Comparison of ENCODE assay signal across 14 mouse cellular contexts in genomic region chr11:94773851-94774250, GRCm38 (mm10). TPM values are rescaled to one million over a fixed set of nuclear protein-coding genes. Genes with fewer than 3 reads are reported as not detected.
DNase-seq lines count a peak whose midpoint lies in the region; ATAC-seq and TF ChIP-seq lines count a peak whose summit lies in the region.
"Had no signal": no experiment of that assay in that cellular context is flagged by ENCODE, and none has a peak within 500 bp of the region (broad histone marks: within the 10 kb centered on the region; RNA-seq: fewer than 3 reads in every experiment).

No protein-coding gene starts in this region.

- H3K36me3 ChIP-seq in kidney, postnatal 0 days (ENCODE audit: insufficient read depth, low read length) = no peaks in the 10 kb centered on the region
- no peaks in the 10 kb centered on the region for H3K36me3 ChIP-seq in CH12.LX (replicated peaks in 1 of 2; ENCODE audit: control insufficient read depth in 1 of 2, insufficient read depth in 1 of 2, low read length in 1 of 2)
- no peaks in the 10 kb centered on the region for H3K36me3 ChIP-seq in MEL (ENCODE audit: control insufficient read depth in 1 of 2, insufficient read depth in 2 of 2, low read length in 2 of 2)

- no peak for TF ChIP-seq POLR2A in CH12.LX (IDR thresholded peaks at IDR 0.05; ENCODE audit: low read depth, low read length)
- TF ChIP-seq POLR2A in MEL (IDR thresholded peaks at IDR 0.05; ENCODE audit: control insufficient read depth in 1 of 2, insufficient read depth in 1 of 2, low read depth in 1 of 2, low read length in 2 of 2, poor library complexity in 1 of 2) = no peak

- H3K9me3 ChIP-seq in kidney, postnatal 0 days (replicated peaks; ENCODE audit: low read length) = no peaks in the 10 kb centered on the region
- peaks cover 6% of the 10 kb centered on the region for H3K9me3 ChIP-seq in CH12.LX (replicated peaks; ENCODE audit: low read length)
- no peaks in the 10 kb centered on the region for H3K9me3 ChIP-seq in MEL (replicated peaks; ENCODE audit: insufficient read depth, low read length)

- peak; percentile 43; the same call in 1 of the 2 replicates for TF ChIP-seq CTCF in kidney, postnatal 0 days (IDR thresholded peaks at IDR 0.05; ENCODE audit: low read depth)
- TF ChIP-seq CTCF in CH12.LX (conservative IDR thresholded peaks at IDR 0.05 in 1 of 2, IDR thresholded peaks at IDR 0.05 in 1 of 2; ENCODE audit: low read depth in 2 of 2, low read length in 2 of 2) (peak; percentile 69 to 73), MEL (IDR thresholded peaks at IDR 0.05 in 2 of 3, conservative IDR thresholded peaks at IDR 0.05 in 1 of 3; ENCODE audit: control insufficient read depth in 1 of 3, insufficient read depth in 1 of 3, low read depth in 2 of 3, low read length in 3 of 3, poor library complexity in 1 of 3, severe bottlenecking in 1 of 3) (peak; percentile 57 to 78 (median 73))

- ATAC-seq in kidney, postnatal 0 days (replicated peaks; ENCODE audit: low FRiP score, low read depth) = no peak
- ATAC-seq in megakaryocyte progenitor cell, adult 5-6 weeks (replicated peaks; ENCODE audit: poor library complexity) = peak; percentile 34; the same call in 1 of the 2 replicates

- H3K27me3 ChIP-seq in kidney, postnatal 0 days (ENCODE audit: insufficient read depth, low read length) = no peaks in the 10 kb centered on the region
- H3K27me3 ChIP-seq in CH12.LX (replicated peaks) (peaks cover 89% of the 10 kb centered on the region), MEL (ENCODE audit: control insufficient read depth in 1 of 2, insufficient read depth in 2 of 2, low read length in 2 of 2) (peaks cover 0 to under 1% of the 10 kb centered on the region in 2 experiments; a peak in 1 of 4 replicates)

- H3K79me2 ChIP-seq in CH12.LX (replicated peaks; ENCODE audit: control insufficient read depth, extremely low read depth, insufficient read depth, poor library complexity, severe bottlenecking) (no peaks in the 10 kb centered on the region), MEL (ENCODE audit: control insufficient read depth, insufficient read depth, low read length, poor library complexity) (no peaks in the 10 kb centered on the region)

- H3K9ac ChIP-seq in kidney, postnatal 0 days (ENCODE audit: low read depth, low read length) = no peak overlapping the region
- no peak overlapping the region for H3K9ac ChIP-seq in CH12.LX (ENCODE audit: insufficient read depth, low read depth)
- no peak overlapping the region for H3K9ac ChIP-seq in MEL (ENCODE audit: control insufficient read depth, low read depth, low read length, poor library complexity, severe bottlenecking)

- in situ Hi-C loops in CH12.LX (cut with MboI; ENCODE audit: low pct_ligation_motif_present, low pct_unique_long_range_greater_than_20kb, low sequenced_read_pairs) = no loop called here

- no peak overlapping the region for H3K27ac ChIP-seq in kidney, postnatal 0 days
- H3K27ac ChIP-seq in CH12.LX (ENCODE audit: insufficient read depth, low read depth) = no peak overlapping the region
- no peak overlapping the region for H3K27ac ChIP-seq in MEL (ENCODE audit: control insufficient read depth, low read depth, low read length)

- 94% methylated on average over 1 of the region's 1 CpGs for WGBS in kidney, postnatal 0 days

- H3K4me1 ChIP-seq in kidney, postnatal 0 days (replicated peaks; ENCODE audit: insufficient read depth, low read length) = no peaks in the 10 kb centered on the region
- no peaks in the 10 kb centered on the region for H3K4me1 ChIP-seq in CH12.LX (ENCODE audit: control insufficient read depth in 1 of 2, insufficient read depth in 2 of 2)
- H3K4me1 ChIP-seq in MEL (ENCODE audit: control insufficient read depth in 1 of 2, insufficient read depth in 2 of 2, low read length in 2 of 2) = no peaks in the 10 kb centered on the region

- dilution Hi-C loops in CH12.LX (cut with MboI; ENCODE audit: extremely low pct_ligation_motif_present, extremely low pct_unique_long_range_greater_than_20kb, low sequenced_read_pairs) = no loop called here

- H3K4me2 ChIP-seq in kidney, postnatal 0 days (ENCODE audit: low read length) = no peak overlapping the region
- H3K4me2 ChIP-seq in CH12.LX (ENCODE audit: insufficient read depth, low read depth, poor library complexity, severe bottlenecking) = no peak overlapping the region

- H3K4me3 ChIP-seq in kidney, postnatal 0 days (replicated peaks; ENCODE audit: low read depth, low read length) = no peak overlapping the region
- H3K4me3 ChIP-seq in CH12.LX (replicated peaks in 1 of 3; ENCODE audit: low read depth in 2 of 3, low read length in 2 of 3, poor library complexity in 1 of 3) = no peak overlapping the region
- no peak overlapping the region for H3K4me3 ChIP-seq in MEL (ENCODE audit: control insufficient read depth in 1 of 2, insufficient read depth in 1 of 2, low read depth in 2 of 2, low read length in 2 of 2)

- no peak for DNase-seq in kidney, postnatal 0 days (ENCODE audit: low spot score)
- no peak for DNase-seq in kidney, postnatal 25 days
- peak; percentile 54 for DNase-seq in CH12.LX (ENCODE audit: extremely low read depth)
- peak; percentile 59 for DNase-seq in MEL (ENCODE audit: low read depth, low spot score)
- no peak for DNase-seq in ovary, postnatal 10 days (ENCODE audit: low spot score)
- DNase-seq in layer of hippocampus, adult 9-11 months = no peak
- no peak for DNase-seq in testis, postnatal 14 days (ENCODE audit: low spot score)
- DNase-seq: cerebellum, adult 11-12 months; heart, adult 11 months; lung, postnatal 4 days had no signal

- TF ChIP-seq RAD21 in CH12.LX (IDR thresholded peaks at IDR 0.05; ENCODE audit: low read depth, low read length) (no peak), MEL (IDR thresholded peaks at IDR 0.05; ENCODE audit: low read depth, low read length) (peak; percentile 1; the same call in 1 of the 2 replicates)

- TF ChIP-seq EP300 in CH12.LX (IDR thresholded peaks at IDR 0.05; ENCODE audit: low read length) = no peak
- no peak for TF ChIP-seq EP300 in MEL (IDR thresholded peaks at IDR 0.05; ENCODE audit: low read depth in 1 of 2, low read length in 2 of 2)

TF ChIP-seq in CH12.LX, 34 proteins besides CTCF, POLR2A, EP300 and RAD21:
- TF ChIP-seq ZMIZ1 (IDR thresholded peaks at IDR 0.05; ENCODE audit: low read depth, low read length) (no peak), CHD2 (IDR thresholded peaks at IDR 0.05; ENCODE audit: low read length) (no peak), POLR2AphosphoS2 (IDR thresholded peaks at IDR 0.05; ENCODE audit: low read depth, low read length) (no peak), ZKSCAN1 (IDR thresholded peaks at IDR 0.05; ENCODE audit: borderline replicate concordance, low read depth, low read length) (no peak), USF1 (IDR thresholded peaks at IDR 0.05; ENCODE audit: low read depth, low read length) (no peak)

TF ChIP-seq in MEL, 35 proteins besides CTCF, POLR2A, EP300 and RAD21:
- TF ChIP-seq SMC3 (IDR thresholded peaks at IDR 0.05; ENCODE audit: low read depth, low read length) (0 out of 2 replicates have a peak, but pooled peaks have one; percentile 13), MAX (IDR thresholded peaks at IDR 0.05; ENCODE audit: low read length) (no peak)

RNA-seq across cellular contexts. Expression of gene Tmem92, which starts 8.7 kb away (rescaled TPM):
- polyA plus RNA-seq in kidney, postnatal 0 days (2015; fragmentation: Nextera tagmentation; extraction: Ambion mirVana) = not detected in 2 replicates
- total RNA-seq in CH12.LX (2012; rRNA removed) = 0.17 TPM in 1 of 2 replicates, not detected in the other
- not detected in 2 replicates for total RNA-seq in CH12.LX (2014; rRNA removed)
- polyA plus RNA-seq in CH12.LX (2012; ENCODE audit: insufficient read length, low read depth) = not detected in 2 replicates
- not detected in 2 replicates for total RNA-seq in MEL (2012; rRNA removed)
- not detected for polyA plus RNA-seq in MEL (2012; ENCODE audit: insufficient read depth in 1 of 2, insufficient read length in 2 of 2, low read depth in 1 of 2, low replicate concordance in 2 of 2, missing spikeins in 1 of 2)
- not detected in 2 replicates for total RNA-seq in megakaryocyte progenitor cell, adult 5-6 weeks (2015)
- total RNA-seq in megakaryocyte progenitor cell, adult 5-6 weeks (2017) = not detected in 2 replicates
- total RNA-seq: left cerebral cortex, postnatal 14 days had no signal
- polyA plus RNA-seq: intestine, embryonic 14.5 days; neural tube, embryonic 14.5 days had no signal

RNA-seq across cellular contexts. Expression of gene Cdc34b, which starts 32.3 kb away (rescaled TPM):
- polyA plus RNA-seq in kidney, postnatal 0 days (2015; fragmentation: Nextera tagmentation; extraction: Ambion mirVana) = 0.26 and 0.28 TPM in 2 replicates
- total RNA-seq in CH12.LX (2012; rRNA removed) (0.21 TPM in 1 of 2 replicates, not detected in the other), CH12.LX (2014; rRNA removed) (0.19 TPM in 1 of 2 replicates, not detected in the other), MEL (2012; rRNA removed) (0.16 and 0.19 TPM in 2 replicates)
- polyA plus RNA-seq in CH12.LX (2012; ENCODE audit: insufficient read length, low read depth) (not detected in 2 replicates), MEL (2012; ENCODE audit: insufficient read depth in 1 of 2, insufficient read length in 2 of 2, low read depth in 1 of 2, low replicate concordance in 2 of 2, missing spikeins in 1 of 2) (under 1 TPM in 1 of 2 experiments, not detected in 1; 0.29 TPM)
- not detected in 2 replicates for total RNA-seq in megakaryocyte progenitor cell, adult 5-6 weeks (2015)
- total RNA-seq in megakaryocyte progenitor cell, adult 5-6 weeks (2017) = not detected in 2 replicates
- polyA plus RNA-seq: intestine, embryonic 14.5 days; neural tube, embryonic 14.5 days had no signal

Comparison
In these comparisons a context has a peak if more than half of its experiments do, and no peak if none do; other contexts are left out.
1. DNase-seq: peak in CH12.LX (single experiment) and MEL (single experiment); none in kidney, postnatal 0 days (single experiment), kidney, postnatal 25 days (0 of 2), ovary, postnatal 10 days (single experiment), layer of hippocampus, adult 9-11 months (single experiment) and testis, postnatal 14 days (single experiment).
2. Peak in every context shown above with its lines, with median percentiles within 50 percentile points of each other: CTCF ChIP-seq.